Mouse (Mus musculus): ENCODE results near the gene Twf2. TPM values are rescaled to one million over a fixed set of nuclear protein-coding genes. Genes with fewer than 3 reads are reported as not detected.

Gene Twf2
- polyA plus RNA-seq, 1 experiment from 2014 or later = 21.2 TPM

- WGBS (ENCODE audit: insufficient replicate concordance) = 42% methylated on average over 2 of the region's 2 CpGs
- H3K9me3 ChIP-seq (replicated peaks; ENCODE audit: control insufficient read depth, low read length) = no peaks in the 10 kb centered on the region
- H3K27me3 ChIP-seq (ENCODE audit: control insufficient read depth, insufficient read depth, low read depth, low read length) = no peaks in the 10 kb centered on the region
- H3K4me1 ChIP-seq (ENCODE audit: control insufficient read depth, low read depth, low read length) = peaks cover 31% of the 10 kb centered on the region
- peaks cover 15% of the 10 kb centered on the region for H3K36me3 ChIP-seq (ENCODE audit: control insufficient read depth, insufficient read depth)
- H3K27ac ChIP-seq (ENCODE audit: low read length) = no peak overlapping the region
- ATAC-seq (ENCODE audit: low read depth) = no peak
- no peak overlapping the region for H3K9ac ChIP-seq (ENCODE audit: low read depth, low read length)
- H3K4me3 ChIP-seq (ENCODE audit: low read depth, low read length) = peak overlapping the region; percentile 40
- peak overlapping the region; percentile 88 for H3K4me2 ChIP-seq (ENCODE audit: low read depth, low read length)
Observed at GRCm38 (mm10) chr9:106173363-106173762, 29.5 kb upstream of the Twf2 start.

GRCm38 (mm10) chr9:106175552-106176200, 27.2 kb upstream of the Twf2 start:
- no peaks in the 10 kb centered on the region for H3K27me3 ChIP-seq (ENCODE audit: control insufficient read depth, insufficient read depth, low read depth, low read length)
- no peak overlapping the region for H3K27ac ChIP-seq (ENCODE audit: low read length)
- peaks cover 20% of the 10 kb centered on the region for H3K4me1 ChIP-seq (ENCODE audit: control insufficient read depth, low read depth, low read length)
- H3K9ac ChIP-seq (ENCODE audit: low read depth, low read length) = no peak overlapping the region
- no peak overlapping the region for H3K4me3 ChIP-seq (ENCODE audit: low read depth, low read length)
- H3K36me3 ChIP-seq (ENCODE audit: control insufficient read depth, insufficient read depth) = peaks cover 25% of the 10 kb centered on the region
- H3K9me3 ChIP-seq (replicated peaks; ENCODE audit: control insufficient read depth, low read length) = no peaks in the 10 kb centered on the region
- 42% methylated on average over 3 of the region's 3 CpGs for WGBS (ENCODE audit: insufficient replicate concordance)
- H3K4me2 ChIP-seq (ENCODE audit: low read depth, low read length) = no peak overlapping the region
- no peak for ATAC-seq (ENCODE audit: low read depth)

- ATAC-seq (ENCODE audit: low read depth) = no peak
- WGBS (ENCODE audit: insufficient replicate concordance) = 88% methylated on average over 5 of the region's 5 CpGs
Observed at GRCm38 (mm10) chr9:106176769-106177168, 26.1 kb upstream of the Twf2 start.

GRCm38 (mm10) chr9:106177799-106178198, 25.1 kb upstream of the Twf2 start:
- no peaks in the 10 kb centered on the region for H3K9me3 ChIP-seq (replicated peaks; ENCODE audit: control insufficient read depth, low read length)
- 89% methylated on average over 6 of the region's 6 CpGs for WGBS (ENCODE audit: insufficient replicate concordance)
- no peaks in the 10 kb centered on the region for H3K27me3 ChIP-seq (ENCODE audit: control insufficient read depth, insufficient read depth, low read depth, low read length)
- H3K4me1 ChIP-seq (ENCODE audit: control insufficient read depth, low read depth, low read length) = peaks cover 20% of the 10 kb centered on the region
- no peak overlapping the region for H3K9ac ChIP-seq (ENCODE audit: low read depth, low read length)
- no peak overlapping the region for H3K4me2 ChIP-seq (ENCODE audit: low read depth, low read length)
- H3K27ac ChIP-seq (ENCODE audit: low read length) = no peak overlapping the region
- no peak overlapping the region for H3K4me3 ChIP-seq (ENCODE audit: low read depth, low read length)
- ATAC-seq (ENCODE audit: low read depth) = no peak
- peaks cover 44% of the 10 kb centered on the region for H3K36me3 ChIP-seq (ENCODE audit: control insufficient read depth, insufficient read depth)

More at GRCm38 (mm10) chr9:106176769-106177168, 26.1 kb upstream of the Twf2 start:
- no peak overlapping the region for H3K4me2 ChIP-seq (ENCODE audit: low read depth, low read length)
- H3K4me1 ChIP-seq (ENCODE audit: control insufficient read depth, low read depth, low read length) = peaks cover 20% of the 10 kb centered on the region
- H3K9ac ChIP-seq (ENCODE audit: low read depth, low read length) = no peak overlapping the region
- H3K27me3 ChIP-seq (ENCODE audit: control insufficient read depth, insufficient read depth, low read depth, low read length) = no peaks in the 10 kb centered on the region
- no peaks in the 10 kb centered on the region for H3K9me3 ChIP-seq (replicated peaks; ENCODE audit: control insufficient read depth, low read length)
- peaks cover 36% of the 10 kb centered on the region for H3K36me3 ChIP-seq (ENCODE audit: control insufficient read depth, insufficient read depth)
- no peak overlapping the region for H3K27ac ChIP-seq (ENCODE audit: low read length)
- H3K4me3 ChIP-seq (ENCODE audit: low read depth, low read length) = no peak overlapping the region

GRCm38 (mm10) chr9:106179454-106179853, 23.5 kb upstream of the Twf2 start:
- ATAC-seq (ENCODE audit: low read depth) = no peak
- WGBS (ENCODE audit: insufficient replicate concordance) = 95% methylated on average over 2 of the region's 2 CpGs
- H3K4me1 ChIP-seq (ENCODE audit: control insufficient read depth, low read depth, low read length) = peaks cover 9% of the 10 kb centered on the region
- H3K9ac ChIP-seq (ENCODE audit: low read depth, low read length) = no peak overlapping the region
- peaks cover 61% of the 10 kb centered on the region for H3K36me3 ChIP-seq (ENCODE audit: control insufficient read depth, insufficient read depth)
- no peaks in the 10 kb centered on the region for H3K9me3 ChIP-seq (replicated peaks; ENCODE audit: control insufficient read depth, low read length)
- H3K4me3 ChIP-seq (ENCODE audit: low read depth, low read length) = no peak overlapping the region
- H3K27me3 ChIP-seq (ENCODE audit: control insufficient read depth, insufficient read depth, low read depth, low read length) = no peaks in the 10 kb centered on the region
- no peak overlapping the region for H3K27ac ChIP-seq (ENCODE audit: low read length)
- no peak overlapping the region for H3K4me2 ChIP-seq (ENCODE audit: low read depth, low read length)

GRCm38 (mm10) chr9:106179964-106180363, 22.9 kb upstream of the Twf2 start:
- 85% methylated on average over 3 of the region's 3 CpGs for WGBS (ENCODE audit: insufficient replicate concordance)

GRCm38 (mm10) chr9:106182146-106182545, 20.8 kb upstream of the Twf2 start:
- Histone ChIP-seq H3K36me3 (ENCODE audit: control insufficient read depth, insufficient read depth) (peaks cover 77% of the 10 kb centered on the region), H3K9me3 (replicated peaks; ENCODE audit: control insufficient read depth, low read length) (no peaks in the 10 kb centered on the region), H3K27me3 (ENCODE audit: control insufficient read depth, insufficient read depth, low read depth, low read length) (no peaks in the 10 kb centered on the region), H3K27ac (ENCODE audit: low read length) (no peak overlapping the region), H3K9ac (ENCODE audit: low read depth, low read length) (no peak overlapping the region), H3K4me2 (ENCODE audit: low read depth, low read length) (no peak overlapping the region), H3K4me1 (ENCODE audit: control insufficient read depth, low read depth, low read length) (no peaks in the 10 kb centered on the region), H3K4me3 (ENCODE audit: low read depth, low read length) (no peak overlapping the region)
- ATAC-seq (ENCODE audit: low read depth) = no peak
- 85% methylated on average over 4 of the region's 4 CpGs for WGBS (ENCODE audit: insufficient replicate concordance)

More at GRCm38 (mm10) chr9:106179964-106180363, 22.9 kb upstream of the Twf2 start:
- Histone ChIP-seq H3K27ac (ENCODE audit: low read length) (no peak overlapping the region), H3K4me3 (ENCODE audit: low read depth, low read length) (no peak overlapping the region), H3K9ac (ENCODE audit: low read depth, low read length) (no peak overlapping the region), H3K4me2 (ENCODE audit: low read depth, low read length) (no peak overlapping the region), H3K4me1 (ENCODE audit: control insufficient read depth, low read depth, low read length) (peaks cover 4% of the 10 kb centered on the region), H3K27me3 (ENCODE audit: control insufficient read depth, insufficient read depth, low read depth, low read length) (no peaks in the 10 kb centered on the region), H3K36me3 (ENCODE audit: control insufficient read depth, insufficient read depth) (peaks cover 66% of the 10 kb centered on the region), H3K9me3 (replicated peaks; ENCODE audit: control insufficient read depth, low read length) (no peaks in the 10 kb centered on the region)
- no peak for ATAC-seq (ENCODE audit: low read depth)

GRCm38 (mm10) chr9:106183996-106184395, 18.9 kb upstream of the Twf2 start:
- no peak overlapping the region for H3K4me2 ChIP-seq (ENCODE audit: low read depth, low read length)
- peaks cover 77% of the 10 kb centered on the region for H3K36me3 ChIP-seq (ENCODE audit: control insufficient read depth, insufficient read depth)
- no peak overlapping the region for H3K4me3 ChIP-seq (ENCODE audit: low read depth, low read length)
- ATAC-seq (ENCODE audit: low read depth) = no peak
- 86% methylated on average over 5 of the region's 5 CpGs for WGBS (ENCODE audit: insufficient replicate concordance)
- no peak overlapping the region for H3K27ac ChIP-seq (ENCODE audit: low read length)
- no peak overlapping the region for H3K9ac ChIP-seq (ENCODE audit: low read depth, low read length)
- H3K4me1 ChIP-seq (ENCODE audit: control insufficient read depth, low read depth, low read length) = no peaks in the 10 kb centered on the region
- H3K9me3 ChIP-seq (replicated peaks; ENCODE audit: control insufficient read depth, low read length) = no peaks in the 10 kb centered on the region
- H3K27me3 ChIP-seq (ENCODE audit: control insufficient read depth, insufficient read depth, low read depth, low read length) = no peaks in the 10 kb centered on the region

- no peaks in the 10 kb centered on the region for H3K27me3 ChIP-seq (ENCODE audit: control insufficient read depth, insufficient read depth, low read depth, low read length)
- H3K36me3 ChIP-seq (ENCODE audit: control insufficient read depth, insufficient read depth) = peaks cover 39% of the 10 kb centered on the region
- no peak overlapping the region for H3K4me2 ChIP-seq (ENCODE audit: low read depth, low read length)
- H3K4me1 ChIP-seq (ENCODE audit: control insufficient read depth, low read depth, low read length) = no peaks in the 10 kb centered on the region
- WGBS (ENCODE audit: insufficient replicate concordance) = 92% methylated on average over 1 of the region's 1 CpGs
- no peak overlapping the region for H3K9ac ChIP-seq (ENCODE audit: low read depth, low read length)
- no peak overlapping the region for H3K27ac ChIP-seq (ENCODE audit: low read length)
- H3K9me3 ChIP-seq (replicated peaks; ENCODE audit: control insufficient read depth, low read length) = no peaks in the 10 kb centered on the region
- no peak overlapping the region for H3K4me3 ChIP-seq (ENCODE audit: low read depth, low read length)
- ATAC-seq (ENCODE audit: low read depth) = no peak
Observed at GRCm38 (mm10) chr9:106191355-106191754, 11.6 kb upstream of the Twf2 start.
